Mouse (Mus musculus): ENCODE data around the gene Grm4. TPM values are rescaled to one million over a fixed set of nuclear protein-coding genes. Genes with fewer than 3 reads are reported as not detected.

The Grm4 gene
- total RNA-seq, 2 experiments from 2014 or later, result 0.20 TPM; not detected in 1

DNA sequence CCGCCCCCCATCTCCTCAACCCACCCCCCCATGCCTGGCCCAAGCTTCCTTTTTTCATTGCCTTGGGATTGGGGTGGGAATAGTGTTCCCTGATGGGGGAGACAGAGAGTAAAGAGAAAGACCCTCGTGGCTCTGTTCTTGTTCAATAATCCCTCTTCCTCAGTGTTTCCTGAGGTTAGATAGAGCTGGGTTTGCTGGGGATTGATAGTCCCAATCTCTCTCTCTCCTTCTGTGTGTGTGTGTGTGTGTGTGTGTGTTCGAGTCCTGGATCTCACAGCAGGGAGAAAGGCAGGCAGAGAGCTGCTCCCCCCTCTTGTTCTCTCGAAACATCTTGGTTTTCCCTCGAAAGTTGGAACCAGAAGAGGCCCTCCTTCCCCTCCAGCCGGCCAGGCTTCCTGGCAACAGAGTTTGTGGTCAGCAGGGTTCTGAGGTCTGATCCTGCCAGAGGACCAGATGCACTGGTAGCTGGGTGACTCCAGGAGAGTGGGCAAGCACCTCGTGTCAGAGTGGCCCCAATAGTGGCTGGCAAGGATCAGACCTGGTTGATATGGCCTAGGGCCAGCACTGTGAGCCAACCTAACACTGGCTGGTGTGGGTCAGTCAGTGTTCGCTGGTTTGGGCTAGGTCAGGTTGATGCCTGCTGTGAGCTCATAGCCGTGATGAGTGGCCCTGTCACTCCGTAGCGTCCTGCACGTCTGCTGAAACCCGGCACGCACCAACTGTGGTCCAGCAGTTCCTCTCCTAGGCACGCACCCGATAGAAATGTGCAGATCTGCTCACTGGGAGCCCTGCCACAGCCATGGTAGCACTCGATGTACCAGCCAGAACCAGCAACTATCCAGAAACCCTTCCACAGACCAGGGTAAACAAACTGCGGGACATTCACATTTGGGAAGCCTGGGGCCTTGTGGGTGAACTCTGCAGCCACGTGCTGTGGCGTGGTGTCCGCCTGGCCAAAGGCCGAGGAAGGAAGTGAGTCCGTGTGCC lies 31.3 kb upstream of the Grm4 start:
- peak in 1 of 2 experiments; percentile 34 for DNase-seq
- intact Hi-C loops (cut with DNase I), result no loop called here

DNA sequence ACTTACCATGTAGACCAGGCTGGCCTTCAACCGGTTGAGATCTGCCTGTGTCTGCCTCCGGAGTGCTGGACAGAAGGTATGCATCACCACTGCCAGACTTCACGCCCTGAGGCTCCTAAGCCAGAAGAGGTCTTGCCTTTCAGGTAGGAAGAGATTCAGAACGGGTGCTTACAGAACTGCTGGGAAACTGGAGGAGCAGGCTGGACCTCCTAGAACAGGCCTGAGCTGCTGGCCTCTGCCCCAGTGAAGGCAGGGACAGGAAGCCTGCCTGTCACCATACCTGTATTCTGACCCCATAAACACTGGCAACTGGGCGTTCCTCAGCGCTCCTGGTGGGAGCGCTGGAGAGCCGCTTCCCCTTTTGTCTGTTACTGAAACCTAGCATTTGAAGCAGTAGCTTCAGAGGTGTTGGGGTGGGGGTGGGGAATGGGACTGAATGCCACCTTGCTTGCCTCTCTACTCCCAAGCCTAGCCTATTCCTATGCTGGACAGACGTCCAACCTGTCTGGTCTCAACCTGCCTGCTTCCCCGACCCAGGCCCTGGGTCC lies 30.3 kb upstream of the Grm4 start:
- no peak for DNase-seq
- intact Hi-C loops (cut with DNase I), result no loop called here

DNA sequence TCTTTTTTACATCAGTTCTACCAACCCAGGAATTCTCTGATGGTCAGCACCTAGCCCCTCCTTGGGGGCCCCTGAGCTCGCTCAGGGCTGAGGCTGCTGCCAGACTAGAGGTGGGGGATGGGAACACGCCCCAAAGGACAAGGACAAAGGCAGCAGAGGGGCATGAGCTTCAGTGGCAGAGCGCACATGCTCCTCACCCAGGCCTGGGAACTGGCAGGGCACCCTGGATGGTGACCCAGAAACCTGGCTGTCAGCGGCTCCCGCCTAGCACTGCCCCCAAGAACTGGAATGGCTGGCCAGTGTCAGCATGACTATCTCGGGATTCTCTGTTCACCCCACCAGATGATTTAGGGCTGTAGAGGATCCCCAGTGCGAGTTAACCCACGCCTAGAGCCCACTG lies 28.0 kb upstream of the Grm4 start:
- DNase-seq, result peak; percentile 35 to 54
- intact Hi-C loops (cut with DNase I), result no loop called here

DNA sequence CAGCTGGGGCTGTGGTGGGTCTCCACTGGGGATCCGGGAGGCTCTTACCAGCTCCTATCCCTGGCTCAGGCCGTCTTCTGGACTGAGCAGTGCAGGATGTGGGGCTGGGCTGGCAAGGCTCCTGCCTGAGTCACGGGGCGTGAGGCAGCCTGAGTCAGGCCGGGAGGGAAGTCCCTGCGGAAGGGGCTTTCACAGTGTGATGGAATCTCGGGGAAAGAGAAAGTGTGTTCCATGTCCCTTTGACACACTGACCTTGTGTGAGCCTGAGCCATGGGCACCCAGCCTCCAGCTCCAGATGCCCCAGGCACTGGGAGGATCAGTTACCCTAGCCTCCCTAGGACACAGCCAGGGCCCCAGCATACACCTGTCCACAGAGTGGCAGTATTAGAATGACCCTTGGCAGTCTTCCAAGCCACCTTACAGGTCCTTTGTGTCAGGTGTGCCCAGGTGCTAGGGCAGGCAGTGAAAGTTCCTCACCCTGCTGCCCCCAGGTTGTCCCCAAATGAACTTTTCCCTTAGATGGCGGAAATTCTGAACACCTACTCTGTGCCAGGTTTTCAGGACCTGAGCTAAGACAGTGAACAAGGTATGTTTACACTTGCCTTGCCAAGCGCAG lies 26.2 kb upstream of the Grm4 start:
- DNase-seq, result peak; percentile 60 to 72

DNA sequence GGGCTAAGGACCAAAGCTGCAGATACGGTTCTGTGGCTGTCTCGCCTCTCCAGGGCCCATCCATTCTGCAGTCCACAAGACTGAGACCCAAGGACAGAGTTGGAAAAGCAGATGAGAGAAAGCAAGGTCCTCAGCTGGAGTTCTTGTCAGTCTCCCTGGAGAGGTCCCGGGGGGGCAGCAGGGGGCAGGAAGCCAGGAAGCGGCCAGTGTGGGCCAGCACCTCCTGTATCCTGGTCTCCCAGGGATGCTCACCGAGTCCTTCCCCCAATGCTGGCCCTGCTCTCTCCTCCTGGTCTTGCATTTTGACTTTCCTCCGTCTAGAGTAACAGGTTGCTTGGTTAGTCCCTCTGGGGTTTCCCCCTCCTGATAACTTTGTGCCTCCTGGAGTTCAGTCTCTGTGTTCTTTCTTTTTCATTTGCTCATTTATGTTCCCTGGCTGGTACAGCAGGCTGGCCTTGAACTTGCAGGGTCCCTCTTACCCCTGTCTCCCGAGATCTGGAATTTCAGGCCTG lies 25.4 kb upstream of the Grm4 start:
- intact Hi-C loops (cut with DNase I), result no loop called here
- DNase-seq, result no peak

More for the DNA sequence above, 26.2 kb upstream of the Grm4 start:
- intact Hi-C loops (cut with DNase I), result no loop called here

DNA sequence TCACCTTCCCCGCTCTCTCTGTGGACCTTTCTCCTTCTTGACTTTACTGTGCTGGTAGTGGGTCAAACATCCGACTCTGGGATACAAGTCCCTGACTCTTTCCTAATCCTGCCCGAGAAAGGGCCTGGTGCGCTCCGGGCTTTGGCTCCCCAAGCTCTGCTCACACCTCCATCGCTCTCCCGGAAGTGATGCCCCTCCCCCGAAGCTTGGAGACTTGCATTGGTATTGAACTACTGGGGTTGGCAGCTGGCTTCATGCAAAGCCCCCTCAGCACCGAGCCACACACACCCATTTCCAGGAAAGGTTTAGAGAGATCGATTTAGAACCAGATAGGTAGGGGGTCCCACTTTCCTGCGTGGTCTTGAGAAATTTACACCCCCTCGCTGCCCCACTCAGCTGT lies 24.8 kb upstream of the Grm4 start:
- DNase-seq, result no peak
- intact Hi-C loops (cut with DNase I), result no loop called here

DNA sequence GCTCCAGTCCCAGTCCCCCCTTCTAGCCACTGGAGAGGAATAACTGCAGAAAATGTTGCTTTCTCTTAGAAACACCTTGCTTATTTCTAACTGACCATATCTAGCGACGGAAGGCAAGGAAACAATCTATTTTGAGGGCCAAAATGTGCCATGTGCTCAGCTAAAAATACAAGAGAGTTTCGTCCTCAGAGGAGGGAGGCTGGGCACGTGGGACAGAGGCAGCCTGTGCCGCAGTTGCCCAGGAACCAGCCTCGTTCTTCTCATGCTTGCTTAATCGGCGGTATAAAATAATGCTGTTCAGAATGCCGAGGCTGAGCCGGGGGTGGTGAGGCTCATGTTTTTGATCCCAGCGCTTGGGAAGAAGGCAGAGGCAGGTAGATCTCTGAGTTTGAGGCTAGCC lies 23.3 kb upstream of the Grm4 start:
- no peak for DNase-seq
- intact Hi-C loops (cut with DNase I), result no loop called here

DNA sequence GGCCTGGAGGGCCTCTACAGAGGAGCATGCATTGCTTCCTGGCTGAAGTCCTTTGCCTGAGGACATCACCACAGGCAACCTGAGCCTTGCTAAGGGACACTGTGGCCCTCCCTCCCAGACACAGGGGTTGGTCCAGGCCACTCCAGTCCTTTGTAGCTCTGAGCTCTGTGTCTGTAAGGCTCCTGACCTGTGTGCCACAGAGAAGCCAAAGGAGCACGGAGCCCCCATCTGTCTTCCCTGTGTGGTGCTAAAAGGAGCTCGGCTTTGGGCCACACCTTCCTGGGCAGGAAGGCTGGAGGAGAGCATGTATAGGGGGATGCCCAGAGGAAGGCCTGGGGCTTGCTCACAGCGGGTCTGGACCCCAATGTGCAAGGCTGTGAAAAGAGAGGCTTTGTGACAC lies 20.8 kb upstream of the Grm4 start:
- no peak for DNase-seq
- intact Hi-C loops (cut with DNase I), result no loop called here

DNA sequence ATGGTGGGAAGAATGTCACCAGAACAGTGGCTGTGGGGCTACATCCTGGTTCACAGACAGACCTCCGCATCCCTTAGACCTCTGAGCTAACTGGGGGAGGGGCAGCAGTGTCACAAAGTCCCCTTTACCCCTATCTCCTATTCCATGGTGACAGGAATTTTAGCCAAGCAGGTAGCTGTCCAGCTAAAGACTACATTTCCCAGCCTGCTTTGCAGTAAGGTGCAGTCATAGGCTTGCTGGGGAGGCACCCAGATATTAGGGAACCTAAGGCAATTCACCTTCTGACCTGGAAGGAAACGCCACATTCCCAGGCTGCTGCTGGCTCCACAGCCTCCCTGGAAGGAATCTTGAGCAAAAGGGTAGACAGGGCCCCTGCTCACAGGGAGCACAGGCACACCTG lies 20.1 kb upstream of the Grm4 start:
- intact Hi-C loops (cut with DNase I), result no loop called here
- DNase-seq, result no peak

DNA sequence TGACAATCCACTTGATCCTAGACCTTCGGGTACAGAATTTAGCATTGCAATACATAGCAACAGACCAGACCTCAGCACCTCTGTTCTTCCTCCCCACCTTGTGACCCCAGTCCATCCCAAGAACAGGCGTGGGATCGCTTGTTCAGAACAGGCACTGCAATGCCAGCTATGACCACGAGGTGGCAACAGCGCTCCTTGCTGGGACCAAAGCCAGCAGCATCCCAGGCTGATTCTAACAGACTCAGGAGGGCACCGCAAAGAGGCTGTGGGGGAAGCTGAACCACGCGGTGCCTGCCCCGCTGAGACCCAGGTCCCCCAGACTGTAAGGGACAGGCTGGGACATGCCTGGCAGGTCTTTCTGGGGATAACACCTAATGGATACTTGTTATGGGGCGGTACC lies 13.5 kb upstream of the Grm4 start:
- intact Hi-C loops (cut with DNase I), result loop anchor here (1.0 to 2.0 kb wide), 2 partner anchors 95 to 234 kb away; no protein-coding TSS in a partner anchor
- peak; percentile 91 to 95 for DNase-seq

DNA sequence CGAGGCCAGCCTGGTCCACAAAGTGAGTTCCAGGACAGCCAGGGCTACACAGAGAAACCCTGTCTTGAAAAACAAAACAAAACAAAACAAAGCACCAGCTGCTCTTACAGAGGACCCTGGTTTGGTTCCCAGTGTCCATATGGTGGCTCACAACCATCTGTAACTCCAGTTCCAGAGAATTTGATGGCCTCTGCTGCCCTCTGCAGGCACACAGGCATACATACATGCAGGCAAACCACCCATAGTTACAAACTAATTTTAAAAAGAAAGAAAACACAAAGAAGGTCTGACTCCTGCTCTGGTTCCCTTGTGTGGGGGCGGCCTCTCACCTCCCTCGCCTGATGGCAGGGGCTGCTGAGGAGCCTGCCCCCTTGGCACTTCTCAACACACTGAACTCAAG lies 12.2 kb upstream of the Grm4 start:
- DNase-seq, result no peak
- intact Hi-C loops (cut with DNase I), result no loop called here

DNA sequence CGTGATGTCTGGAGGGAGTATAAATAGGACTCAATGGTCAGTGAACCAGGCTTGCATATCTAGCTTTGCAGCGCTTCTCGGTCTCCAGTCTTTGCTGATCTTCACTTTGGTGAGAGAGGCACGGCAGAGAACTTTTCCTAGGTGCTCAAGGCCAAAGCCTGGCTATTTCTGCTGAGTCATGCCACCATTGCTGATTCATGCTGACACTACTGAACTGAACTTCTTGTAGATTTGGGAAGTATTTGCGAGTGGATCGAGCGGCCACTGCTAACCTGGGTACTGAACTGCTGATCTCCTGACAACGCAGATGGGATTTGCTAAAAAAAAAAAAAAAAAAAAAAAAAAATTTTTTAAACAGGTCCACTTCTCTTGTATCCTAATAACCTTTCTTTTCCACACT lies 10.9 kb upstream of the Grm4 start:
- no peak for DNase-seq
- intact Hi-C loops (cut with DNase I), result no loop called here

DNA sequence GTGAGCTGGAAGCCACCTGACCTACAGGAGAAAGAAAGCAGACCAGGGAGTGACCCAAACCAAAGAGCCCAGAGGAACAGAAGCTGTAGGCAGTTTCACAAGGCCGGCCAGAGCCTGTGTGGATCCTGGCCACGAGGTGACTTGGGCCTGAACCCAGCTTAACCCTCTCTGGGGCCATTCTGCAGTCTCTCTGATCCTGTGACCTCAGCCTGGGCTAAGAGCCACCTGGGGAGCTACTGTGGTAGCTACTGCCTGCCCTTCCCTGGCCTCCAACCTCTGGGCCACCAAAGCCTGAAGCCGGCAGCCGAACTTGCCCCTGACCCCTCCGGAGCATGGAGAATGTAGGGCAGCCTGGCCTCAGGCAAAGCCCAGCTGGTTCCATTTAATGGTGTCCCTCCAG lies 7.6 kb upstream of the Grm4 start:
- intact Hi-C loops (cut with DNase I), result no loop called here
- DNase-seq, result no peak

DNA sequence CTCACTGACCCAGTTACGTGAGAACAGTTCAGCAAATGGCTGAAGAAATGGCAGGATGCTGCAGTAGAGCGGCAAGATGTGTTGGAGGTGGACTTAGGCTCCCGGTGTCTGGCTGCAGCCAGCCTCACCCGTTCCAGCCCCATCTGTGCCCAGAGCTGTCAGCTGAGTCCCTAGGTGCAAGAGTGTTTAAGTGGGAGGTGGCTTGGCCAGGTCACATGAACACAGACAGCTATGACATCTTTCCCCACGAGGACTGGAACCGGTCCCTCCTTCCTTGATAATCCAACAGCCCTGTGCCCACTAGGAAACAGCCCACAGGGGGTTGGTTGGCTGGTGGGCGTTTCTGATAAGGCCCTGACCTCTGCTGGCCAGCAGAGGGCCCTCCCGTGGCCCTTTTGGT lies 6.8 kb upstream of the Grm4 start:
- intact Hi-C loops (cut with DNase I), result no loop called here
- DNase-seq, result no peak

DNA sequence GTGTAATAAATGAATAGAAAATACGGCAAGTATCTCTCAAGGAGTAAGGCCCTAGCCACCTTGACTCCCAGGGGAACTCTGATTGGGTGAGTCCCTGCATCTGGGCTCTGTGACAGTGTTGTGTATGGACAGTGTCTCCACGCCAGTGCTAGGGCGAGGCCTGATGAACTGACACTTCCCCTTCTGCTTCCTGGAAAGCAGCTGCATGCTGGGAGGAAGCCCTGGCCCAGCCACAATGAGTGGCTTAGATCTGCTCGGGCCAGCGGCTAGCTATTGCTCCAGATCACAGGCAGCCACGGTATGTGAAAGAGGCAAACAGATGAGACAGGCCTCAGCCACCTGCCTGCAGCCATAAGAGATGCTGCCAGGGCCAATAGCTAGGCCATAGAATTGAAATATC lies 6.0 kb upstream of the Grm4 start:
- no peak for DNase-seq
- intact Hi-C loops (cut with DNase I), result no loop called here

DNA sequence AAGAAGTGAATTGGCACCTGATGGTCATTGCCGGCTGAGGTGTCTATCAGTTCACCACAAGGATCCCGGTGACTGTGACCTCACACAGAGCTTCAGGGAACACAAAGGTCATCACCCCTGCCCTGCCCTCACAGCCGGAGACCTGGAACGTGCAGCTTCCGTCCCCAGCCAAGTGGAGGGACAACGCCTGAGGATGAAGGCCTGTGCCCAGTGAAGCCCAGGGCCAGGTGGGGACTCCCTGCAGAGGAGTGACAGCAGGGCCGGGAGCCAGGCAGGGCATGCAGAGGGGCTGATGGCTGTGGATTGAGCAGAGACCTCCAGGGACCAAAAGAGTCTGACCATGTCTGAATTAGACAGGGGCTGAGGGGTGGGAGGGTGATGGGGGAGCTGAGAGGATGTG lies 1.9 kb upstream of the Grm4 start:
- intact Hi-C loops (cut with DNase I), result loop anchor here (5.0 kb wide), 2 partner anchors 331 to 491 kb away; no protein-coding TSS in a partner anchor

DNA sequence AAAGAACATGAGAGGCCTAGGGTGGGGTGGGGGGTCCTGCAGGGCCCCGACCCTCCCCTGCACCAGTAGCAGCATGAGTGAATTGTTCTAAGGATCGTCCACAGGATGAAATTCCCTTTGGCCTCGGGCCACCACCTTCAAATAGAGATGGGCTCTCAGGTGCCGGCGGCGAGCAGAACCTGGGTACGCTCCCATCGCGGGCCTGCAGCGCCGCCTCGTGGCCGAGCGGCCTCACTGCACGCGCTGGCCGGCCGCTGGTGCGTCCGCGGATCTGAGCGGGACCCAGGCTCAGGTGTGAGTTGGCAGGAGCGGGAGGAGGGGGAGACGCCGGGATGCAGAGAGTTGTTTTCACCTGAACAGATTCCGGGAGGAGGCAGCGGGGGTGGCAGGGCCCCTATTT lies 646 bp downstream of the Grm4 start:
- intact Hi-C loops (cut with DNase I), result loop anchor here (2.0 to 5.0 kb wide), 3 partner anchors 308 to 488 kb away; no protein-coding TSS in a partner anchor
- peak; percentile 36 to 62 for DNase-seq

More for the DNA sequence above, 1.9 kb upstream of the Grm4 start:
- no peak for DNase-seq

DNA sequence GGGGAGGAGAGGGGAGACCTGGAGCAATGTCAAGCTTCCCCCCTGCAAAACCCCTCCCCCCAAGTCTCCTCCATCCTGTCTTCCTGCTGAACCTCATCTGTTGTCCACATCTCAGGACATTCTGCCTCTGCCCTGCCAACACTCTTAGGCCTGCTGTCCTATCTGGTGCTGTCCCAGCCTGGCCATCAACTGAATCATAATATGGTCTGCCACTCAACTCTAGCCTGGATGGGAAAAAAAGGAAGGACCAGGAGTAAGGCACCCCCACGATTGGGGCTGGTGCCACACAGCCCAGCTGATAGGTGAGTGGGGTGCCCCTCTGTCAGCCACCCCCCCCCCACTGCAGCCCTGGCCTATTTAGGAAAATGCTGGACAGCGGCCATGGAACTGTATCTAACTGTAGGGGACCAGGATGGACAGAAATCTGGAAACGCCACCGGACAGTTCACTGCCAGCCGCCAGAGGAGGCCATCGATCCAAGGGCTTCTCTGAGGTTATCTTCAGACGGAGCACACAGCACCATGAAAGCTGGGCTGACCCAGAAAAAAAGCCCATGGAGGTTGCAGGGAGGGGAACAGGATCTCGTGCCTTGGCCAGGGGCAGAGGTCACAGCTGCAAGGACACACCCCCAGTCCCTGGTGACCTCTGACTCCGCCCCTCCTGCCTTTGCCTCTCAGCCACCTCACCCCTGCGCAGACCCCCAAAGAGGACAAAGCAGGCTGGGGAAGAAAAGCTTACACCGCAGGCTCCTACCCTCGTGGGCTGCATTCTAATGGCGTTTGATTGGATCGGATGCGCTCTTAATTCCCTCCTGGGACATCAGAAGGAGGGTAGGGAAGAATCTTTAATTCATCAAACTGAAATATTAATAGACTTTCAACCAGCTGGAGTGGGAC lies 2.3 kb downstream of the Grm4 start:
- intact Hi-C loops (cut with DNase I), result no loop called here
- DNase-seq, result no peak

DNA sequence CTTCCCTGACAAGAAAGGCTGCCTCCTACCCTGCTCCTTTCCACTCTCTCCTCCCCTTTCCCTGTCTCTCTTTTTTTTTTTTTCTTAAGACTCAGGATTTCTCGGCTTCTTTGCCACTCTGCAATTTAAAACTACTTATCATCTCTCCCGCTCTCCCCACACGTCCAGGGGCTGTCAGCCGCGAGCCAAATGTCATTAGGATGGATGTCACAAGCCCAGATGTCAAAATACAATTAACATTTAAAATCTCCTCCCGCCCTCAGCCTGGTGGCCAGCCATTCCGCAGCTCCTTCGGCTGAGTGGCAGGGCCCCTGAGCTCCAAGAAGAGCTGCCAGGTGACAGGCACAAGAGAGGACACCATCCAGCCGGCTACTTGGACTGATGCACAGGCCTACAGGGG lies 2.9 kb downstream of the Grm4 start:
- intact Hi-C loops (cut with DNase I), result no loop called here
- DNase-seq, result no peak
